Mouse (Mus musculus): ENCODE measurements at regions not wholly inside any gene's neighbourhood (a gene's known extent, or its start where the extent isn't known, plus 50 kb on each side); places are given as distances from the start of the nearest gene placed in this dataset.

- Histone ChIP-seq H3K4me2 (ENCODE audit: low read length) (no peak overlapping the region), H3K9me3 (ENCODE audit: control insufficient read depth, low read length) (no peaks in the 10 kb centered on the region), H3K4me3 (replicated peaks; ENCODE audit: low read depth, low read length) (no peak overlapping the region), H3K36me3 (ENCODE audit: control insufficient read depth, insufficient read depth, low read length) (no peaks in the 10 kb centered on the region), H3K4me1 (ENCODE audit: control insufficient read depth, insufficient read depth, low read length) (no peaks in the 10 kb centered on the region), H3K27me3 (ENCODE audit: control insufficient read depth, insufficient read depth, low read length) (no peaks in the 10 kb centered on the region), H3K9ac (replicated peaks; ENCODE audit: low read length) (no peak overlapping the region), H3K27ac (replicated peaks; ENCODE audit: low read depth, low read length) (no peak overlapping the region)
- no peak for DNase-seq
- 74% methylated on average over 3 of the region's 3 CpGs for WGBS
- ATAC-seq (ENCODE audit: low FRiP score, low TSS enrichment) = no peak
Measured at GRCm38 (mm10) chr2:148622216-148622615, 50.2 kb upstream of the Nxt1 start.

GRCm38 (mm10) chr2:148611911-148612310 is 60.5 kb upstream of the Nxt1 start:
- ATAC-seq (ENCODE audit: low FRiP score, low TSS enrichment) (no peak), DNase-seq (no peak)
- Histone ChIP-seq H3K4me1 (ENCODE audit: control insufficient read depth, insufficient read depth, low read length) (no peaks in the 10 kb centered on the region), H3K4me3 (replicated peaks; ENCODE audit: low read depth, low read length) (no peak overlapping the region), H3K9ac (replicated peaks; ENCODE audit: low read length) (no peak overlapping the region), H3K9me3 (ENCODE audit: control insufficient read depth, low read length) (no peaks in the 10 kb centered on the region), H3K27ac (replicated peaks; ENCODE audit: low read depth, low read length) (no peak overlapping the region), H3K4me2 (ENCODE audit: low read length) (no peak overlapping the region), H3K27me3 (ENCODE audit: control insufficient read depth, insufficient read depth, low read length) (no peaks in the 10 kb centered on the region), H3K36me3 (ENCODE audit: control insufficient read depth, insufficient read depth, low read length) (no peaks in the 10 kb centered on the region)
- WGBS = 83% methylated on average over 1 of the region's 1 CpGs

DNA sequence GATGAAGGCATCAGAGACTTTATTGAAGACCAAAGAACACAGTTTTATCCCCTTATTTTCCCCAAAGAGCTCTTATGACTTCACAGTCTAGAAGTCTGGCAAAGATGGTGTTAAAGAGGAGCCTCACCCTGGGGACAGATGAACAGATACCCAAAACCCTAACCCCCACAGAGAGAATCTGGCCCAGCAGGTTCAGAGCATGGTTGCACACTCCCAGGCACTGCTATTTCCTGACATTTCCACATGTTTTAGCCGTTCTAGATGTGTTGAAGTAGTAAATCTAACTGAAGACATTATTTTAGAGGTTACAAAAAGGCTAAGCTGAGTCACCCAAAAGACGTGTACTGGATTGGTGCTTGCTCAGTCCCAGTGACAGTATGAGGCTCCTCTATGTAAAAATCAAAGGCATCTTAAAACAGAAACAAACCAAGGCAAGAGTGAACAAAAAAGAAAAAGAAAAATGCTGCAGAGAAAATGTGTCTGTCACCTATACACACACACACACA is 66.9 kb upstream of the Nxt1 start:
- Histone ChIP-seq H3K4me1 (ENCODE audit: control insufficient read depth, insufficient read depth, low read length) (no peaks in the 10 kb centered on the region), H3K27me3 (ENCODE audit: control insufficient read depth, insufficient read depth, low read length) (no peaks in the 10 kb centered on the region), H3K27ac (replicated peaks; ENCODE audit: low read depth, low read length) (no peak overlapping the region), H3K9me3 (ENCODE audit: control insufficient read depth, low read length) (no peaks in the 10 kb centered on the region), H3K4me2 (ENCODE audit: low read length) (no peak overlapping the region), H3K9ac (replicated peaks; ENCODE audit: low read length) (no peak overlapping the region), H3K36me3 (ENCODE audit: control insufficient read depth, insufficient read depth, low read length) (no peaks in the 10 kb centered on the region), H3K4me3 (replicated peaks; ENCODE audit: low read depth, low read length) (no peak overlapping the region)
- no peak for ATAC-seq (ENCODE audit: low FRiP score, low TSS enrichment)
- 72% methylated on average over 2 of the region's 2 CpGs for WGBS
- no peak for DNase-seq

DNA sequence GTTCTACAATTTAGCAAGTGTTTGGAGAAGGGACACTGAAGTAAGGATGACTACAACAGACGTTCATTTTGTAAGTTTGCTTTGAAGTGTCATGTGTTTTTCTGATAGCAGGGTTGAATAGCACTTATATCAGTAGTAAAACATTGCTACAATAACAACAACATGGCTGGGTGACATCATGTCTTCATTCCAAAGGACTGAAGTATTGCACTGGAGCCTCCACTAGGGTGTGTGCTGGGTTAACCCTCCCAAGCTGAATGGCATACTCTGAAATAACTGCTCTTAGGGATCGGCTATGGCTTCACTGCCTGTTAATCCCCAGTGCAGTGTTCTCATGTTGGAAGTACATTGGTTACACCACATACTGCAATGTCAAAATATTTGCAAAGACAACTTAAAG is 68.5 kb upstream of the Nxt1 start:
- no peaks in the 10 kb centered on the region for H3K27me3 ChIP-seq (ENCODE audit: control insufficient read depth, insufficient read depth, low read length)
- 77% methylated on average over 2 of the region's 2 CpGs for WGBS
- no peak for ATAC-seq (ENCODE audit: low FRiP score, low TSS enrichment)
- H3K4me1 ChIP-seq (ENCODE audit: control insufficient read depth, insufficient read depth, low read length) = no peaks in the 10 kb centered on the region
- H3K27ac ChIP-seq (replicated peaks; ENCODE audit: low read depth, low read length) = no peak overlapping the region
- no peaks in the 10 kb centered on the region for H3K36me3 ChIP-seq (ENCODE audit: control insufficient read depth, insufficient read depth, low read length)
- H3K9ac ChIP-seq (replicated peaks; ENCODE audit: low read length) = no peak overlapping the region
- H3K4me3 ChIP-seq (replicated peaks; ENCODE audit: low read depth, low read length) = no peak overlapping the region
- H3K9me3 ChIP-seq (ENCODE audit: control insufficient read depth, low read length) = no peaks in the 10 kb centered on the region
- H3K4me2 ChIP-seq (ENCODE audit: low read length) = no peak overlapping the region
- no peak for DNase-seq

- no peak overlapping the region for H3K4me3 ChIP-seq (replicated peaks; ENCODE audit: low read depth, low read length)
- no peak overlapping the region for H3K9ac ChIP-seq (replicated peaks; ENCODE audit: low read length)
- H3K27ac ChIP-seq (replicated peaks; ENCODE audit: low read depth, low read length) = no peak overlapping the region
- DNase-seq (no peak), ATAC-seq (ENCODE audit: low FRiP score, low TSS enrichment) (no peak)
- no peak overlapping the region for H3K4me2 ChIP-seq (ENCODE audit: low read length)
- H3K4me1 ChIP-seq (ENCODE audit: control insufficient read depth, insufficient read depth, low read length) = no peaks in the 10 kb centered on the region
- 70% methylated on average over 2 of the region's 2 CpGs for WGBS
- no peaks in the 10 kb centered on the region for H3K36me3 ChIP-seq (ENCODE audit: control insufficient read depth, insufficient read depth, low read length)
- no peaks in the 10 kb centered on the region for H3K27me3 ChIP-seq (ENCODE audit: control insufficient read depth, insufficient read depth, low read length)
- H3K9me3 ChIP-seq (ENCODE audit: control insufficient read depth, low read length) = no peaks in the 10 kb centered on the region
Measured at GRCm38 (mm10) chr2:148603315-148603714, 69.1 kb upstream of the Nxt1 start.

- no peaks in the 10 kb centered on the region for H3K9me3 ChIP-seq (ENCODE audit: control insufficient read depth, low read length)
- ATAC-seq (ENCODE audit: low FRiP score, low TSS enrichment) (no peak), DNase-seq (no peak)
- no peaks in the 10 kb centered on the region for H3K36me3 ChIP-seq (ENCODE audit: control insufficient read depth, insufficient read depth, low read length)
- H3K9ac ChIP-seq (replicated peaks; ENCODE audit: low read length) = no peak overlapping the region
- no peak overlapping the region for H3K27ac ChIP-seq (replicated peaks; ENCODE audit: low read depth, low read length)
- no peaks in the 10 kb centered on the region for H3K27me3 ChIP-seq (ENCODE audit: control insufficient read depth, insufficient read depth, low read length)
- H3K4me3 ChIP-seq (replicated peaks; ENCODE audit: low read depth, low read length) = no peak overlapping the region
- no peak overlapping the region for H3K4me2 ChIP-seq (ENCODE audit: low read length)
- no peaks in the 10 kb centered on the region for H3K4me1 ChIP-seq (ENCODE audit: control insufficient read depth, insufficient read depth, low read length)
Measured at GRCm38 (mm10) chr2:148599498-148599897, 72.9 kb upstream of the Nxt1 start.

DNA sequence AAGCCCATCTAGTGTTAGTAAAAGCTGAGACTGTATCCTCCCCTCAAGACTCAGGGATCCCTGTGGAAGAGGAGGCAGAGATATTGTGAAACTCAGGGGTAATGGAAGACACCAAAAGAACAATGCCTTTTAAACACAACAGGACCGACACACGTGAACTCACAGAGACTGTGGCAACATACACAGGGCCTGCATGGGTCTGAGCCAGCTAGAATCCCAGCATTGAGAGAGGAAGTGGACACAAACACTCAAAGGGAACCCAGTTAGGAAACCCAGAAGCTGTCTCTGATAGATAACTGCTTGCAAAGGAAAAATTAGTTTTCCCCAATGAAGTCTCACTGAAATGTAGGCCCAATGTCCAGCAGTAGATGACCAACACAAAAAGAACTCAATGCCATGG is 75.4 kb upstream of the Nxt1 start:
- ATAC-seq (ENCODE audit: low FRiP score, low TSS enrichment) (no peak), DNase-seq (no peak)
- Histone ChIP-seq H3K27ac (replicated peaks; ENCODE audit: low read depth, low read length) (no peak overlapping the region), H3K9ac (replicated peaks; ENCODE audit: low read length) (no peak overlapping the region), H3K27me3 (ENCODE audit: control insufficient read depth, insufficient read depth, low read length) (no peaks in the 10 kb centered on the region), H3K36me3 (ENCODE audit: control insufficient read depth, insufficient read depth, low read length) (no peaks in the 10 kb centered on the region), H3K4me1 (ENCODE audit: control insufficient read depth, insufficient read depth, low read length) (no peaks in the 10 kb centered on the region), H3K9me3 (ENCODE audit: control insufficient read depth, low read length) (no peaks in the 10 kb centered on the region), H3K4me3 (replicated peaks; ENCODE audit: low read depth, low read length) (no peak overlapping the region), H3K4me2 (ENCODE audit: low read length) (no peak overlapping the region)
- WGBS = 86% methylated on average over 2 of the region's 2 CpGs

DNA sequence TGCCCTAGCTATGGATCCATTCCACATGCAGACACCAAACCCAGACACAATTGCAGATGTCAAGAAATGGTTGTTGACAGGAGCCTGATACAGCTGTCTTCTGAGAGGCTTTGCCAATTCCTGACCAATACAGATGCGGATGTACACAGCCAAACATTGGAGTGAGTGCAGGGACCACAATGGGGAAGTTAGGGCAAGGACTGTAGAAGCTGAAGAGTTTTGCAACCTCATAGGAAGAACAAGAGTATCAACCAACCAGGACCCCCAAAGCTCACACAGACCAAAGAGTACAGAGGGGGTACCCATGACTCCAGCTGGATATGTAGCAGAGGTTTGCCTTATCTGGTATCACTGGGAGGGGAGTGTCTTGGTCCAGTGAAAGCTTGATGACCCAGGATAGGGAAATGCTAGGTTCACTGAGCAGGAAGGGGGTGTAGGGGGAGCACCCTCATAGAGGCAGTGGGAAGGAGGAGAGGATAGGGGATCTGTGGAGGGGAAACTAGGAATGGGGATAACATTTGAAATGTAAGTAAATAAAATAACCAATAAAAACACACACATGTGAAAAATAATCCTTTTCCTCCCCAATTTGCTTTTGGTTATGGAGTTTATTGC is 86.6 kb upstream of the Nxt1 start:
- no peak overlapping the region for H3K4me2 ChIP-seq (ENCODE audit: low read length)
- 82% methylated on average over 1 of the region's 1 CpGs for whole genome bisulfite sequencing
- no peak overlapping the region for H3K4me3 ChIP-seq (replicated peaks; ENCODE audit: low read depth, low read length)
- no peaks in the 10 kb centered on the region for H3K4me1 ChIP-seq (ENCODE audit: control insufficient read depth, insufficient read depth, low read length)
- H3K27me3 ChIP-seq (ENCODE audit: control insufficient read depth, insufficient read depth, low read length) = no peaks in the 10 kb centered on the region
- no peak for ATAC-seq (ENCODE audit: low FRiP score, low TSS enrichment)
- no peaks in the 10 kb centered on the region for H3K36me3 ChIP-seq (ENCODE audit: control insufficient read depth, insufficient read depth, low read length)
- no peaks in the 10 kb centered on the region for H3K9me3 ChIP-seq (ENCODE audit: control insufficient read depth, low read length)
- H3K9ac ChIP-seq (replicated peaks; ENCODE audit: low read length) = no peak overlapping the region
- no peak for DNase-seq
- H3K27ac ChIP-seq (replicated peaks; ENCODE audit: low read depth, low read length) = no peak overlapping the region

DNA sequence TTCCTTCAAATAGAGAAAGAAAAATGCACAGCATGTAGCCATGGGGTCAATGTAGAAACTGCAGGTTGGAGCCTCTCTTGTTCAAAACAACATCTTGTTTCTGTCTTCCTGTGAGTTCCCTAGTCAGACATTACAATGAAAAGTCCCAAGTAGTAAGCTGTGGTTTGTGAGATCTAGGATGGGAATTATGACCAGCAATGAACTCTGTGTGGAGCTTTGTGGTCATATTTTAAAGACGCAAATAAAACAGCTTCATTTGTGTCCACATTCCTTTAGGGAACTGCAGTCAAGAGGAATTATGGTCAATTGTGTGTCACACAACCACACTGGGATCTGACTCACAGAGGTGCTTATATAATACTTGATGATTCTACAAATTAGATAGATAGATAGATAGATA is 90.2 kb upstream of the Nxt1 start:
- Histone ChIP-seq H3K4me3 (replicated peaks; ENCODE audit: low read depth, low read length) (no peak overlapping the region), H3K27me3 (ENCODE audit: control insufficient read depth, insufficient read depth, low read length) (no peaks in the 10 kb centered on the region), H3K9me3 (ENCODE audit: control insufficient read depth, low read length) (no peaks in the 10 kb centered on the region), H3K4me2 (ENCODE audit: low read length) (no peak overlapping the region), H3K9ac (replicated peaks; ENCODE audit: low read length) (no peak overlapping the region), H3K4me1 (ENCODE audit: control insufficient read depth, insufficient read depth, low read length) (no peaks in the 10 kb centered on the region), H3K36me3 (ENCODE audit: control insufficient read depth, insufficient read depth, low read length) (no peaks in the 10 kb centered on the region), H3K27ac (replicated peaks; ENCODE audit: low read depth, low read length) (no peak overlapping the region)
- ATAC-seq (ENCODE audit: low FRiP score, low TSS enrichment) = no peak
- WGBS = 91% methylated on average over 1 of the region's 1 CpGs
- DNase-seq = no peak
